Mouse (Mus musculus): ENCODE measurements around the gene Mea1. TPM values are rescaled to one million over a fixed set of nuclear protein-coding genes. Genes with fewer than 3 reads are reported as not detected.

Gene Mea1
- polyA plus RNA-seq, 1 experiment from 2014 or later, result 135 TPM

DNA sequence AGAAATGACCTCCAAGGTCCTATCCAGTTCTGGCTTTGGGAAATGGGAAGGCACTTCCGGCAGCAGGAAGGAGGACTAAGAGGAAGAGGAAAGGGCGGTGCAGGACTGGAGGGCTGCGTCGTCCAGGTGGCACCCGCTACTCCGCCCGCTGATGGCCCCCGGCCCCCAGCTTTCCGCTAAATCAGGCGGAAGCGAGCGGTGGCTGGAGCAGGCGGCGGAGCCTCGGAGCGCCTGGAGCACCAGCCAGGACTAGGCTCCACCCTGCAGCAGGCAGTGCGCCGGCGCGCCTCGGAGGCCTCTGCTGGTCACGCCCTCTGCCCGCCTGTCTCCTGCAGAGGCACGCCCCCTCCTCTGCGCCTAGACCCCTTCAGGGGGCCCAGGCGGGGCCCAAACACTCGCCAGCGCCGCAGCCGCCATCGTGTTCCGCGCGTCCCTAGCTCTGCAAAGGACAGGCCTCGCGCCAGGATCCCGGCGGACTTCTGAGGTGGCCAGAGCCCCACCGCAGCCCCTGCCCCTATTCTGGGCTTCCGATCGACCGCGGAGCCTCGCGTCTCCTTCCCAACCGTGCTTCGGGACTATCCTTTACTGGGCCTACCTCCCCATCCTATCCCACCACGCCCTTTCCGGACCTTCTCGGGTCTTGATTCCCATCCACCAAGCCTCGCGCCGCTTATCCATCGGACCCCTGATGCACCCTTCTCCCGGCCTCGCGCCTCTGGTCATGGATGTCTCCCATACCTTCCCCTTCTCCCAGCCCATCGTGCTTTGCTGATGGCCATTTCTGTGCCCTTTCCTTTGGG is 28.2 kb upstream of the Mea1 start, which contains the start of gene Cul7:
Cul7 (plus strand) TSS at position 106 of the 800 bp plus-strand sequence.
- no peaks in the 10 kb centered on the region for H3K27me3 ChIP-seq (ENCODE audit: insufficient read depth, low read length)
- peak within 1 kb of the TSS; percentile 69 for H3K4me3 ChIP-seq (replicated peaks; ENCODE audit: low read depth, low read length)
- peak within 1 kb of the TSS; percentile 85 for H3K4me2 ChIP-seq (ENCODE audit: low read length)
- H3K9ac ChIP-seq (ENCODE audit: low read depth, low read length), result peak within 1 kb of the TSS; percentile 82
- peaks cover 20% of the 10 kb centered on the region; the same call in 1 of the 2 replicates for H3K4me1 ChIP-seq (replicated peaks; ENCODE audit: insufficient read depth, low read length)
- TF ChIP-seq CTCF (IDR thresholded peaks at IDR 0.05; ENCODE audit: low read depth), result 0 out of 2 replicates have a peak, but pooled peaks have one; percentile 10
- ATAC-seq (replicated peaks; ENCODE audit: low FRiP score, low read depth), result peak; percentile 89
- peak within 1 kb of the TSS; percentile 97 for H3K27ac ChIP-seq
- under 1% methylated on average over 51 of the region's 58 CpGs for WGBS
- no peaks in the 10 kb centered on the region for H3K9me3 ChIP-seq (replicated peaks; ENCODE audit: low read length)
- H3K36me3 ChIP-seq (ENCODE audit: insufficient read depth, low read length), result peaks cover 25% of the 10 kb centered on the region
- peak; percentile 99 for DNase-seq (ENCODE audit: low spot score)

DNA sequence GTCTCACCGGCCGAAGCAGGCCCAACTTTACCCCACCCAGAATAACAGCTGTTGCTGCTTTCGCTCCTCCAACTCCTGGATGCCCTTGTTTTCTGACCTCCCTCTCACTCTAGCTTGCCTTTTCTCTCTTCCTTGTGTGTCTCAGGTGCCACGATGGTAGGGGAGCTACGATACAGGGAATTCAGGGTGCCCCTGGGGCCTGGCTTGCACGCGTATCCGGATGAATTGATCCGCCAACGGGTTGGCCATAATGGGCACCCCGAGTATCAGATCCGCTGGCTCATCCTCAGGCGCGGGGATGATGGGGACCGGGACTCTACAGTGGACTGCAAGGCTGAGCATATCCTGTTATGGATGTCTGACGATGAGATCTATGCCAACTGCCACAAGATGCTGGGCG is 27.3 kb upstream of the Mea1 start:
- H3K4me2 ChIP-seq (ENCODE audit: low read length), result peak overlapping the region; percentile 85
- H3K9ac ChIP-seq (ENCODE audit: low read depth, low read length), result peak overlapping the region; percentile 82
- H3K36me3 ChIP-seq (ENCODE audit: insufficient read depth, low read length), result peaks cover 34% of the 10 kb centered on the region
- H3K4me3 ChIP-seq (replicated peaks; ENCODE audit: low read depth, low read length), result peak overlapping the region; percentile 69
- peaks cover 22% of the 10 kb centered on the region; the same call in 1 of the 2 replicates for H3K4me1 ChIP-seq (replicated peaks; ENCODE audit: insufficient read depth, low read length)
- TF ChIP-seq CTCF (IDR thresholded peaks at IDR 0.05; ENCODE audit: low read depth), result no peak
- DNase-seq (ENCODE audit: low spot score) (no peak), ATAC-seq (replicated peaks; ENCODE audit: low FRiP score, low read depth) (no peak)
- H3K27ac ChIP-seq, result peak overlapping the region; percentile 97
- 61% methylated on average over 17 of the region's 17 CpGs for WGBS
- no peaks in the 10 kb centered on the region for H3K9me3 ChIP-seq (replicated peaks; ENCODE audit: low read length)
- H3K27me3 ChIP-seq (ENCODE audit: insufficient read depth, low read length), result no peaks in the 10 kb centered on the region

DNA sequence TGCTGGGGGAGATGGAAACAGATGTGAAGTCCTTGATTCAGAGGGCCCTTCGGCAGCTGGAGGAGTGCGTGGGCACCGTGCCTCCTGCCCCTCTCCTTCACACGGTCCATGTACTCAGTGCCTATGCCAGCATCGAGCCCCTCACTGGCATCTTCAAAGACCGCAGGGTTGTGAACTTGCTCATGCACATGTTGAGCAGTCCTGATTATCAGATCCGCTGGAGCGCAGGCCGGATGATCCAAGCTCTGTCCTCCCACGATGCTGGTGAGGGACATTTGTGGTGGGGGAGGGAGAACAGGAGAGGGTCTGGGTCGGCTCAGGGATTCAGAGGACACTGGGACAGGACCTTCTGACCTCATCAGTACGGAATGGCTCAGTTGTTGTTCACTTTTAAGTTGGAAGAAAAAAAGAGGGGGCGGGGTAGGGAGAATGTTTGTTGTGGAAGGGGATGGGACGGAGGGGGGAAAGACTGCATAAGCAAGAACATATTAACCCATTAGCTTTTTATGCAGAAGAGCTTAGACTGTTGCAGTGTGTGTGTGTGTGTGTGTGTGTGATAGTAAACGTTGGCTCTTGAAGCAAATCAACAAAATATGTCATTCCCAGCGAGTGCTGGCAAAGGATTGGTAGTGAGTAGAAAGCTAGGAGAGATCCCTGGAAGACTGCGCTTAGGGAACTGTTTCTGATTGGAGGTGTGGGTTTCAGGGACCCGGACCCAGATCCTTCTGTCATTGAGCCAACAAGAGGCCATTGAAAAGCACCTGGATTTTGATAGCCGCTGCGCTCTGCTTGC is 26.6 kb upstream of the Mea1 start:
- WGBS, result 48% methylated on average over 20 of the region's 20 CpGs
- H3K36me3 ChIP-seq (ENCODE audit: insufficient read depth, low read length), result peaks cover 40% of the 10 kb centered on the region
- DNase-seq (ENCODE audit: low spot score), result no peak
- no peaks in the 10 kb centered on the region for H3K27me3 ChIP-seq (ENCODE audit: insufficient read depth, low read length)
- H3K4me2 ChIP-seq (ENCODE audit: low read length), result peak overlapping the region; percentile 85
- peaks cover 23% of the 10 kb centered on the region; the same call in 1 of the 2 replicates for H3K4me1 ChIP-seq (replicated peaks; ENCODE audit: insufficient read depth, low read length)
- peak overlapping the region; percentile 69 for H3K4me3 ChIP-seq (replicated peaks; ENCODE audit: low read depth, low read length)
- H3K27ac ChIP-seq, result peak overlapping the region; percentile 97; the same call in 1 of the 2 replicates
- H3K9me3 ChIP-seq (replicated peaks; ENCODE audit: low read length), result no peaks in the 10 kb centered on the region
- TF ChIP-seq CTCF (IDR thresholded peaks at IDR 0.05; ENCODE audit: low read depth), result no peak
- no peak for ATAC-seq (replicated peaks; ENCODE audit: low FRiP score, low read depth)
- peak overlapping the region; percentile 82; the same call in 1 of the 2 replicates for H3K9ac ChIP-seq (ENCODE audit: low read depth, low read length)

DNA sequence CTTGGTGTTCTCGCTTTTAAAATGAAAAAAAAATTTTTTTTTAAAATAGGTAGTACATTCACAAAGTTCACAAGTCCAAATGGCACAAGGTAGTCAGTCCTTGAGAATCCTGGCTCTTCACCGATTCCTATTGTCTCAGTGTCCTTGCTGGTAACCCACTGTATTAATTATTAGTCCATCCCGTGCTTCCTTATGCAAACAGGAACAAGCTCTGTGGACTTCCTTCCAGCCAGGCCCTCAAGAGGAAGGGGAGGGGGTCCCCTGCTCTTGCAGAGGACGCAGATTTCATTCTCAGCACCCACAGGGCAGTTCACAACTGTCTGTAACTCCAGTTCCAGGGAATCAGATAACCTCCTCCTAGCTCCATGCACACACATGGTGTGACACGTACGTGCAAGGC is 22.5 kb upstream of the Mea1 start:
- no peak for TF ChIP-seq CTCF (IDR thresholded peaks at IDR 0.05; ENCODE audit: low read depth)
- no peak overlapping the region for H3K27ac ChIP-seq
- H3K4me3 ChIP-seq (replicated peaks; ENCODE audit: low read depth, low read length), result no peak overlapping the region
- H3K27me3 ChIP-seq (ENCODE audit: insufficient read depth, low read length), result no peaks in the 10 kb centered on the region
- H3K4me2 ChIP-seq (ENCODE audit: low read length), result no peak overlapping the region
- DNase-seq (ENCODE audit: low spot score) (no peak), ATAC-seq (replicated peaks; ENCODE audit: low FRiP score, low read depth) (no peak)
- H3K36me3 ChIP-seq (ENCODE audit: insufficient read depth, low read length), result peaks cover 61% of the 10 kb centered on the region
- no peak overlapping the region for H3K9ac ChIP-seq (ENCODE audit: low read depth, low read length)
- H3K4me1 ChIP-seq (replicated peaks; ENCODE audit: insufficient read depth, low read length), result peaks cover 17% of the 10 kb centered on the region; the same call in 1 of the 2 replicates
- no peaks in the 10 kb centered on the region for H3K9me3 ChIP-seq (replicated peaks; ENCODE audit: low read length)
- WGBS, result 62% methylated on average over 6 of the region's 6 CpGs

DNA sequence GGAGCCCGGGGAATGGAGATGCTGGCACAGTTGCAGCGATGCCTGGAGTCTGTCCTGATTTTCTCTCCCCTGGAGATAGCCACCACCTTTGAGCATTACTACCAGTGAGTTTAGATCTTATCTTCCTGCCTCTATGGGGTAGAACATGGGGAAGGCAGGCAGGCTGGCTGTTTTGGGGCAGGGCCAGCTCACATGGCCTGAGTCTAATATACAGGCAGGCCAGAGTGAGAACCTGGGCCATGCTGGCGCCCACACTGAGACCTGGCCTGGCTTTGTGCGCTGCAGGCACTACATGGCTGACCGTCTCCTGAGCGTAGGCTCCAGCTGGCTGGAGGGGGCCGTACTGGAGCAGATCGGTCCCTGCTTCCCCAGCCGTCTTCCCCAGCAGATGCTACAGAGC is 17.2 kb upstream of the Mea1 start:
- Histone ChIP-seq H3K27me3 (ENCODE audit: insufficient read depth, low read length) (no peaks in the 10 kb centered on the region), H3K36me3 (ENCODE audit: insufficient read depth, low read length) (peaks cover 84% of the 10 kb centered on the region), H3K9ac (ENCODE audit: low read depth, low read length) (no peak overlapping the region), H3K4me1 (replicated peaks; ENCODE audit: insufficient read depth, low read length) (0 out of 2 replicates have a peak, but pooled peaks cover under 1% of the 10 kb centered on the region), H3K4me2 (ENCODE audit: low read length) (no peak overlapping the region), H3K4me3 (replicated peaks; ENCODE audit: low read depth, low read length) (no peak overlapping the region), H3K27ac (no peak overlapping the region), H3K9me3 (replicated peaks; ENCODE audit: low read length) (no peaks in the 10 kb centered on the region)
- WGBS, result 92% methylated on average over 9 of the region's 9 CpGs
- ATAC-seq (replicated peaks; ENCODE audit: low FRiP score, low read depth) (no peak), DNase-seq (ENCODE audit: low spot score) (no peak)
- no peak for TF ChIP-seq CTCF (IDR thresholded peaks at IDR 0.05; ENCODE audit: low read depth)

DNA sequence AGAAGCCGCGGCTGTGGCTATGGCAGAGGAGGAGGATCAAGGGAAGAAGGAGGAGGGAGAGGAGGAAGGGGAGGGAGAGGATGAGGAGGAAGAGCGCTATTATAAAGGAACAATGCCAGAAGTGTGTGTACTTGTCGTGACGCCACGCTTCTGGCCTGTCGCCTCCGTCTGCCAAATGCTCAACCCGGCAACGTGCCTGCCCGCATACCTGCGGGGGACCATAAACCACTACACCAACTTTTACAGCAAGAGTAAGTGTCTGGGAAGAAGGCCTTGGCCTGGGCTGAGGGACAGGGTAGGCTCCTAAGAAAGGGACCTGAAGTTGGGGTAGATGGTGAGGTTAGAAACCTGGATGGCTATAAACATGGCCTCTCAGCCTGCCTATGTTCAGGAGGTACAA is 16.6 kb upstream of the Mea1 start:
- 82% methylated on average over 12 of the region's 12 CpGs for WGBS
- no peak for ATAC-seq (replicated peaks; ENCODE audit: low FRiP score, low read depth)

More for the DNA sequence above, 16.6 kb upstream of the Mea1 start:
- Histone ChIP-seq H3K27me3 (ENCODE audit: insufficient read depth, low read length) (no peaks in the 10 kb centered on the region), H3K4me2 (ENCODE audit: low read length) (no peak overlapping the region), H3K27ac (no peak overlapping the region), H3K4me1 (replicated peaks; ENCODE audit: insufficient read depth, low read length) (no peaks in the 10 kb centered on the region), H3K9ac (ENCODE audit: low read depth, low read length) (no peak overlapping the region), H3K9me3 (replicated peaks; ENCODE audit: low read length) (no peaks in the 10 kb centered on the region), H3K36me3 (ENCODE audit: insufficient read depth, low read length) (peaks cover 84% of the 10 kb centered on the region), H3K4me3 (replicated peaks; ENCODE audit: low read depth, low read length) (no peak overlapping the region)
- no peak for TF ChIP-seq CTCF (IDR thresholded peaks at IDR 0.05; ENCODE audit: low read depth)
- no peak for DNase-seq (ENCODE audit: low spot score)
